Mouse (Mus musculus) adrenal gland (tissue): ENCODE measurements at regions not wholly inside any gene's neighbourhood (a gene's known extent, or its start where the extent isn't known, plus 50 kb on each side); places are given as distances from the start of the nearest gene placed in this dataset.

Source experiments
- intact Hi-C: fragments of 180-260 bp; cut with DNase I; formaldehyde crosslinking; loops from one replicate; pipeline ENCODE4 v1.15.1; 2025

- intact Hi-C loops = no loop called here
These were observed 86.3 kb upstream of the Irs2 start for GRCm38 (mm10) chr8:11094516-11094915.

- intact Hi-C loops = no loop called here
These were observed 84.1 kb upstream of the Irs2 start for GRCm38 (mm10) chr8:11092348-11092747.

GRCm38 (mm10) chr8:11091675-11092345, 83.6 kb upstream of the Irs2 start:
- intact Hi-C loops = no loop called here

- intact Hi-C loops = no loop called here
These were observed 80.8 kb upstream of the Irs2 start for GRCm38 (mm10) chr8:11088946-11089665.

GRCm38 (mm10) chr8:11085244-11085643, 77.0 kb upstream of the Irs2 start:
- intact Hi-C loops = no loop called here

- intact Hi-C loops = no loop called here
These were observed 75.8 kb upstream of the Irs2 start for GRCm38 (mm10) chr8:11084051-11084533.

GRCm38 (mm10) chr8:11080813-11081212, 72.6 kb upstream of the Irs2 start:
- intact Hi-C loops = no loop called here

GRCm38 (mm10) chr8:11079805-11080204, 71.5 kb upstream of the Irs2 start:
- intact Hi-C loops = no loop called here

- intact Hi-C loops = no loop called here
These were observed 68.9 kb upstream of the Irs2 start for GRCm38 (mm10) chr8:11077138-11077537.

- intact Hi-C loops = loop anchor here (2.0 kb wide), 1 partner anchor 496 kb away; no protein-coding TSS in a partner anchor
These were observed 62.9 kb upstream of the Irs2 start for GRCm38 (mm10) chr8:11071162-11071561.

GRCm38 (mm10) chr8:11067450-11067849, 59.2 kb upstream of the Irs2 start:
- intact Hi-C loops = no loop called here

- intact Hi-C loops = no loop called here
These were observed 57.7 kb upstream of the Irs2 start for GRCm38 (mm10) chr8:11065990-11066389.

GRCm38 (mm10) chr8:11065303-11065702, 57.0 kb upstream of the Irs2 start:
- intact Hi-C loops = no loop called here

GRCm38 (mm10) chr8:11063058-11063457, 54.8 kb upstream of the Irs2 start:
- intact Hi-C loops = no loop called here

- intact Hi-C loops = no loop called here
These were observed 54.2 kb upstream of the Irs2 start for GRCm38 (mm10) chr8:11062348-11062946.

GRCm38 (mm10) chr8:11061711-11062110, 53.5 kb upstream of the Irs2 start:
- intact Hi-C loops = no loop called here

- intact Hi-C loops = no loop called here
These were observed 52.3 kb upstream of the Irs2 start for GRCm38 (mm10) chr8:11060604-11061003.

- intact Hi-C loops = no loop called here
These were observed 50.1 kb upstream of the Irs2 start for GRCm38 (mm10) chr8:11058392-11058791.
